Mouse (Mus musculus) granulocyte monocyte progenitor cell, adult 5-6 weeks (primary cell): ENCODE data around the gene Gltp. TPM values are rescaled to one million over a fixed set of nuclear protein-coding genes. Genes with fewer than 3 reads are reported as not detected.

Source experiments
- ATAC-seq: replicated peaks from 2 replicates; pipeline ENCODE4 v1.8.0; 2016; ENCODE audit warnings: mild to moderate bottlenecking, moderate TSS enrichment, inconsistent platforms; ENCODE audit not compliant: poor library complexity, severe bottlenecking
- total RNA-seq, 2 experiments: library from RNA; stranded (forward) in 1 of 2; stranded (reverse) in 1 of 2; fragments of 200-712, 200-1000 nt in 1 of 2; fragments of >200 nt in 1 of 2; fragmentation: Nextera tagmentation in 1 of 2; gene quantifications; 2 replicates each; pipeline ENCODE4 v1.2.3; 2014 to 2017

The Gltp gene
- total RNA-seq, 2 experiments from 2014 or later, result 30.8 to 85.6 TPM

- no peak for ATAC-seq
Measured at GRCm38 (mm10) chr5:114666659-114667058, 24.1 kb downstream of the Gltp start.

- no peak for ATAC-seq
Measured at GRCm38 (mm10) chr5:114664750-114665149, 26.0 kb downstream of the Gltp start.

DNA sequence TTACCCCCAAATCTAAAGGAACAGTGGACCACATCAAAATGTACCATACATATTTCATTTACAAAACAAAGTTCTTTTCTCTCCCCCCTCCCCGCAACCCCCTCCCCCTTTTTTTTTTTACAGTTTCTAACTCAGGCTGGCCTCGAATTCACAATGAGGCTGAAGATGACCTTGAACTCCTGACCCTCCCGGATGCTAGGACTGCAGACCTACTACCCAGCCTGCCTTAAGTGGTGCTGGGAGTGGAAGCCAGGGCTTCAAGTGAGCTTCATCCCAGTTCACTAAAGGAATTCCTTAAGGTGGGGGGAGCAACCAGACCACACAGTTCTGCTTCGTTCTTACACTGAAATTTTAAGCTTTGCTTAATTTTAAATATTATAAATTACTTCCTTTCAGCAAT lies 26.6 kb downstream of the Gltp start:
- ATAC-seq, result no peak

- ATAC-seq, result peak; percentile 93
Measured at GRCm38 (mm10) chr5:114661029-114661428, 29.8 kb downstream of the Gltp start.

- peak; percentile 25; the same call in 1 of the 2 replicates for ATAC-seq
Measured at GRCm38 (mm10) chr5:114658255-114658654, 32.5 kb downstream of the Gltp start, which contains the start of gene Trpv4. TSS of gene Trpv4 (minus strand) at chr5:114658421.

DNA sequence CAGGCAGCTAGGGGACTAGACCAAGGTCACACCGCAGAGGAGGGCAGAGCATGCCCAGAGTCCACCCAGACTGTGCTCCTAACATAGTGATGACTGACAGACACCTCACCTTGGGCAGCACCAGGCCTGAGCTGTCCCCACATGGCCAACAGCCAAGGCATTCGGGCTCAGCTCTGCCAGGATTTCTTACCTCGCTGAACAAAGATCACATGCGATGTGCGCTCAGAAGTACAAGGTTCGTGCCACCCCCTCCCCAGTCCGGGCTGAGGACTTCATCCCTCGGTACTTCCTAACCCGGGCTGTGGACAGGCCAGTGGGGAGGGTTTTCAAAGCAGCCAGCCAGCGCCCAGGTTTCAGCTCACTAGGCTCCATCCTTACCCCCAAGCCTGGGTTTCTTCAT lies 33.4 kb downstream of the Gltp start:
- ATAC-seq, result no peak

GRCm38 (mm10) chr5:114656305-114656704 lies 34.5 kb downstream of the Gltp start:
- no peak for ATAC-seq

DNA sequence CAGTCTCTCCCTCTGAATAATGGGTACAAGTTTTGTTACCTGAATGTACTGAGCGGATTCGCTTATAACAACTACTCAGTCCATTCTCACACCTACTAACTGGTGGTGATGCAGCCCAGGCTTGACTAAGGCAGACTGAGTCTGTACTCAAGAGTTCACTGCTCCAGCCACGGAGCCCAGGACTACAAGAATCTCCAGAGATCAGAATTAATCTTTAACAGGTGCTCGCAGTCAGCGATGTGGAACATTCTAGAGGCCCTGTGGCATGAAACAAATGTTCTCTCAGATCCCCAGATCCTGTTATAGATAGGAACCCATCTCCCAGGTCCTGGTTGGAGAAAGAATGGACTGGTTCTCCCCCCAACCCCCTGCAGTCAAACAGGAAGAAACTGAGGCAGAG lies 35.1 kb downstream of the Gltp start:
- ATAC-seq, result no peak

GRCm38 (mm10) chr5:114653656-114654437 lies 36.9 kb downstream of the Gltp start:
- peak; percentile 50 for ATAC-seq

- no peak for ATAC-seq
Measured at GRCm38 (mm10) chr5:114651449-114651848, 39.3 kb downstream of the Gltp start.

GRCm38 (mm10) chr5:114651002-114651401 lies 39.8 kb downstream of the Gltp start:
- peak; percentile 25 for ATAC-seq

GRCm38 (mm10) chr5:114648728-114649311 lies 42.0 kb downstream of the Gltp start:
- ATAC-seq, result no peak

DNA sequence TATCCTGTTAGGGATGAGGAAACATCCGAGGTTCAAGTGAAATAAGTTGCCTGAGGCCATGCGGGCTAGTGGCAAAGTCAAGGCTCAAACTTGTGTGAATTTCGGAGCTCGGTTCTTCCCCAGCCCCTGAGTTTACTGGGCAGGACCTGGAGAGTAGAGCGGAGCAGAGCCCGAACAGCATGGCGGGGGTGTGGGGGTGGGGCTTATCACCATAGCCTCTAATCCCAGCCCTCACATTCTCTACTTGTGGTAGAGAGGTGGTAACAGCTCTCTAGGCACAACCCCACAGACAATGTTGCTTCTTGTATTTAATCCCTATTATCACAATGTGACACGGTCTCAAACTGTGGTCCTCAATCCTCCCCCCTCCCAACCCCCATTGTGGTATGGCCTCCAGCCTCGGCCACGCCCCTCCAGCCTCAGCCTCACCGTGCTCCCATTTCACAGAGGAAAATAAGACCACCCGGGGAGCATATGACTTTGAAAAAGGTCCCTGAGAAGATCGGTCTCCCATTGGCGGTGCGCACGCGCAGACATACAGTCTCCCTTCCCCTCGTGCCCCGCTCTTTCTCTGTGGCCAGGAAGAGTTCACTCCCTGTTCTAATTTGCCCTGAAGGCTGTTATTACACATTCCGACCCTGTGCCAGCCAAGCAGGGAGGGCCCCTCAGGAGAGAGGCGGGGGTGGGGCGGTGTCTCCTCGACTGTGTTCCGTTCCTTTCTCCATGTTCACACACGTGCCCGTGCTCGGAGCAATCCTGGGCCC lies 43.4 kb downstream of the Gltp start:
- ATAC-seq, result peak; percentile 46

- no peak for ATAC-seq
Measured at GRCm38 (mm10) chr5:114645916-114646315, 44.9 kb downstream of the Gltp start.

DNA sequence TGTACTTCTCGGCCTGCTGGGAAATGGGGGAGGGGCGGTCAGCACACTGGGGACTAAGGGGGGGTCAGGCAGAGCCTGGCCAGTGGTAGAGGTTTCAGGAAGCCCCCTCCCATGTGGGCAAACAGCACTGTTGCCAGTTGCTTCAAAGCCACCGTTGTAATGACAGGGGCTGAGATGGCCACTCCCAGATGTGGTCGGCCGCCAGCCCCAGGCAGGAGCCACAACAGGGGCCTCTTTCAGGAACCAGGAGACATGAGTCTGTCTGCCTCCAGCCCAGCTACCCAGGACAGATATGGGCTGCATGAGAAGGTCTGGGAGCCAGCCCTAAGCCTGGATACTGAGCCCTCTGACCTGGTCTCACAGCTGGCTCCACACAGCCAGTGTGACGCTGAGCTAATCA lies 45.9 kb downstream of the Gltp start:
- ATAC-seq, result peak; percentile 40; the same call in 1 of the 2 replicates

- ATAC-seq, result no peak
Measured at GRCm38 (mm10) chr5:114640809-114641208, 50.0 kb downstream of the Gltp start.

- ATAC-seq, result no peak
Measured at GRCm38 (mm10) chr5:114639645-114639957, 51.2 kb downstream of the Gltp start.

GRCm38 (mm10) chr5:114638769-114639644 lies 51.8 kb downstream of the Gltp start:
- peak; percentile 90 for ATAC-seq

DNA sequence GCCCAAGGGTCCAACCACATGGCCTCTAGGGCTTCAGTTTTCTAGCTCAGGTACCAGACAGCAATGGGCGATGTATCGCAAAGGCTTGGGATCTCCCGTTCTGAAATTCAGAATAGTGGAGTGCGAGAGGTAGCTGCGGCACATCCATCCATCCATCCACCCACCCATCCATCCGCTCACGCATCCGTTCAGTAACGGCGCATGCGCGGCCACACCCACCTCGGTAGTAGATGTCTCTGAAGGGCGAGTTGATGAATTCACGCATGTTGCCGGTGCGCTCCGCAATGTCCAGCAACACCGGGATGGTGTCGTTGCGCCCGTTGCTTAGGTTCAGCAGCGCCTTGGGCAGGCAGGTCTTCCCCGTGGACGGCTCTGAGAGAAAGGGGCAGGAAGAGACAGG lies 54.7 kb downstream of the Gltp start:
- no peak for ATAC-seq

DNA sequence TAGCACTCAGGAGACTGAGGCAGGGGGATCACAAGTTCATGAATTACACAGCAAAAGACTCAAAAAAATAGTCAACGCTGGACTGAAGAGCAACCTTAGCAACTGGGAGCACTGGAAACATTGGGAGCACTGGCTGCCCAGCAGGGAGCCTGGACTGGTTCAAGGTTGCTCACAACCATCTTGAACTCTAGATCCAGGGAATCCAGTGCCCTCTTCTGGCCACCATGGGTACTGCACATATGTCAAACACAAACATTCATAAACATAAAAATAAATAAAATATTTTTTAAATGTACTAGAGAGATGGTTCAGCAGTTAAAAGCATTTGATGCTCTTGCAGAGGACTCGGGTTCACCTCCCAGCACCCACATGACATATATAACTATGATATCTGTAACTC lies 59.4 kb downstream of the Gltp start:
- no peak; the same call in 1 of the 2 replicates for ATAC-seq
